Mouse (Mus musculus) midbrain, embryonic 16.5 days (tissue): ENCODE measurements around the gene Gm20824. TPM values are rescaled to one million over a fixed set of nuclear protein-coding genes. Genes with fewer than 3 reads are reported as not detected.
"Not testable (repeated sequence)": the region's sequence is repeated elsewhere in the genome, so short reads cannot be mapped to it uniquely, and the experiment has no call there.

ENCODE experiments used
- ATAC-seq: fragments of 200-750 bp; cut with Nextera tagmentation; 2 replicates; pipeline ENCODE4 v1.8.0; 2017; ENCODE audit warnings: moderate TSS enrichment
- H3K27ac ChIP-seq: fragments of 300-500 bp; sonication (generic); 2 replicates; pipeline ENCODE4 v1.5.1; 2014; ENCODE audit warnings: mild to moderate bottlenecking, low read length, mixed read lengths
- H3K27me3 ChIP-seq: fragments of 300-500 bp; sonication (generic); 2 replicates; pipeline ENCODE4 v1.6.1; 2014; ENCODE audit warnings: low read depth, low read length, mixed read lengths; ENCODE audit not compliant: control insufficient read depth, insufficient read depth
- H3K36me3 ChIP-seq: fragments of 300-500 bp; sonication (generic); 2 replicates; pipeline ENCODE4 v1.6.1; 2014; ENCODE audit warnings: mild to moderate bottlenecking, low read length, moderate library complexity, mixed read lengths; ENCODE audit not compliant: control insufficient read depth, insufficient read depth
- H3K4me1 ChIP-seq: fragments of 300-500 bp; sonication (generic); 2 replicates; pipeline ENCODE4 v1.6.1; 2014; ENCODE audit warnings: mild to moderate bottlenecking, low read length, mixed read lengths; ENCODE audit not compliant: control insufficient read depth, insufficient read depth
- H3K4me2 ChIP-seq: fragments of 300-500 bp; sonication (generic); 2 replicates; pipeline ENCODE4 v1.6.1; 2014; ENCODE audit warnings: mild to moderate bottlenecking, low read length, mixed read lengths
- H3K4me3 ChIP-seq: fragments of 300-500 bp; sonication (generic); 2 replicates; pipeline ENCODE4 v1.5.1; 2014; ENCODE audit warnings: low read depth, mild to moderate bottlenecking, low read length, moderate library complexity, mixed read lengths
- H3K9ac ChIP-seq: fragments of 300-500 bp; sonication (generic); 2 replicates; pipeline ENCODE4 v1.6.1; 2014; ENCODE audit warnings: low read depth, low read length, mixed read lengths
- H3K9me3 ChIP-seq: fragments of 300-500 bp; sonication (generic); replicated peaks from 2 replicates; pipeline ENCODE4 v1.6.1; 2014; ENCODE audit warnings: mild to moderate bottlenecking, low read length, mixed read lengths; ENCODE audit not compliant: control insufficient read depth, poor library complexity, severe bottlenecking
- WGBS: fragments of 180-500 bp; shearing (Covaris S2); extraction: QIAGEN DNeasy Blood & Tissue Kit; methylation state at CpG from one replicate; pipeline ENCODE4 v1.1.7; 2014; 5-methylcytosine and 5-hydroxymethylcytosine counted together
- polyA plus RNA-seq: library from polyadenylated mRNA; unstranded; fragments of >200 nt; fragmentation: Nextera tagmentation; extraction: Ambion mirVana; gene quantifications from 2 replicates; pipeline ENCODE4 v1.2.1, GENCODE M21; 2015

The Gm20824 gene
- not detected in 2 replicates for polyA plus RNA-seq

- no CpG with 5 or more reads among the region's 6 CpGs for WGBS
- not testable (repeated sequence) for H3K4me2 ChIP-seq
Measured at GRCm38 (mm10) chrY:8257607-8258006, at the start of gene Gm20824. TSS of gene Gm20824 (plus strand) at chrY:8257907.

More at GRCm38 (mm10) chrY:8257607-8258006, at the start of gene Gm20824:
- not testable (repeated sequence) for ATAC-seq, H3K9me3 ChIP-seq, H3K4me1 ChIP-seq, H3K27ac ChIP-seq, H3K4me3 ChIP-seq, H3K9ac ChIP-seq, H3K27me3 ChIP-seq, H3K36me3 ChIP-seq

Other genes with a start within 250 kb of the Gm20824 start
- not detected in 2 replicates for gene Gm20825, start 186.4 kb upstream of the Gm20824 start, polyA plus RNA-seq